Mouse (Mus musculus): Measurements from ENCODE around the gene Rgs4. TPM values are rescaled to one million over a fixed set of nuclear protein-coding genes. Genes with fewer than 3 reads are reported as not detected.

Rgs4 gene
- 50.6 and 54.3 TPM in 2 replicates for polyA plus RNA-seq (2015; fragmentation: Nextera tagmentation; extraction: Ambion mirVana)

DNA sequence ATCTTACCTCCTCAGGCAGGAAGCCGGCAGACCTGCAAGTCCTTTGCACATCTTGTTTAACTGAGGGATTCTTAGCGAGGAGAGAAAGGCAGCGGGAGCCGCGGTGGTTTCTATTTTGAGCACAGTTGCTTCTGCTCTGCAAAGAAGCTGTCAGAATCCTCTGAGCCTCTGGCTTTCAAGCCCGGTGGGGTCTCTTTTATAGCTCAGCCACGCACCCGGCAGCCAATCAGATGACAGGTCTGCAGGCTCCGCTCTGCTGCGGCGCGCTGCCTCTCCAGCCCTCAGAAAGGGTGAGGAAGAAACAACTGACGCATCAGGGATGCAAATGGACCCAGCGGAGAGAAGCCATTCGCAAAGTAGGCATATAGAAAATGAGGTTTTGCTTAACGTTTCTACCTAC is at the start of gene Rgs4:
Rgs4 (minus strand) TSS at position 170 of the 400 bp plus-strand sequence.
- Histone ChIP-seq H3K36me3 (no peaks in the 10 kb centered on the region), H3K4me3 (peak within 1 kb of the TSS; percentile 38), H3K9me3 (no peaks in the 10 kb centered on the region), H3K4me1 (peaks cover 11% of the 10 kb centered on the region), H3K4me2 (replicated peaks) (peak within 1 kb of the TSS; percentile 62), H3K9ac (replicated peaks) (peak within 1 kb of the TSS; percentile 51), H3K27ac (replicated peaks) (peak within 1 kb of the TSS; percentile 76), H3K27me3 (no peaks in the 10 kb centered on the region)
- peak; percentile 98 for ATAC-seq (replicated peaks)
- 2% methylated on average over 16 of the region's 16 CpGs for WGBS

DNA sequence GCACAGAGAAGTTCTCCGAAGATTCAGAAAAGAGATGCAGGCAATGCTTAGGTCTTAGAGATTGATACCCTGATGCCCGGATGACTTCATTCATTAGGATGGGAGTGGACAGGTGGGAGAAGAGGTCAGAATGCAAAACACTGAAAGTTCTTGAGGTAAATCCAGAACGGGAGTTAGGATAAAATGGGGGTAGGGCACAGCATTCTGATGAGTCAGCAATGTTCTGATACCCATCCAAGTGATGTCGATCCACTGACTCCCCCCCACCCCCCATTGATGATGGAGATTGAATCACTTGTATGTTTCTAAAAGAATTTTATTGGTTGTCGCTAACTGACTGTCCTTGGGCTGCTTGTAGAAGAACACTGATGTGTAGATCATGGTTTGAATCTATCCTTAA is 45.0 kb upstream of the Rgs4 start:
- WGBS = 95% methylated on average over 5 of the region's 5 CpGs
- ATAC-seq (replicated peaks) = no peak
- no peaks in the 10 kb centered on the region for H3K36me3 ChIP-seq
- no peaks in the 10 kb centered on the region for H3K27me3 ChIP-seq
- no peaks in the 10 kb centered on the region for H3K4me1 ChIP-seq
- H3K27ac ChIP-seq (replicated peaks) = no peak overlapping the region
- H3K9me3 ChIP-seq = no peaks in the 10 kb centered on the region
- no peak overlapping the region for H3K4me3 ChIP-seq
- H3K9ac ChIP-seq (replicated peaks) = no peak overlapping the region
- no peak overlapping the region for H3K4me2 ChIP-seq (replicated peaks)

DNA sequence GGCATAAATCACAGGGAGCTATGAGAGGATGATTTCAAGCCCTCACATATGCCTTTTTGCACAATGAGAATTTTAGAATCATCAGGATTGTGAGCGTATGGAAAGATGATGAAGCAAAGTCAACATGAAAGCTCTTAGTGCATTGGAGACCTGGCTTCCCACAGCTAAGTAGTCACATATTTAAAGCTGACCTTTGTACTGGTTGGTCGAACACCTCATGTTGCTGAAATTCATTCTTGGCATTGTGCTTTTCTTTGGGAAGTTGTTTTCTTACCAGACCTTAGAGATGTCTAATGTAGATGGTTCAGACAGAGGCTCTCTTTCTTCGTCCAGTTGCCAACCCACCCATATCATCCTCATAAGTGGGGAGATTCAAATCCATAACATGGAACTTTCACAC is 38.5 kb upstream of the Rgs4 start:
- no peaks in the 10 kb centered on the region for H3K9me3 ChIP-seq
- H3K36me3 ChIP-seq = no peaks in the 10 kb centered on the region
- H3K4me1 ChIP-seq = no peaks in the 10 kb centered on the region
- no peak overlapping the region for H3K9ac ChIP-seq (replicated peaks)
- WGBS = 91% methylated on average over 3 of the region's 3 CpGs
- no peak overlapping the region for H3K4me3 ChIP-seq
- no peaks in the 10 kb centered on the region for H3K27me3 ChIP-seq
- H3K4me2 ChIP-seq (replicated peaks) = no peak overlapping the region
- no peak overlapping the region for H3K27ac ChIP-seq (replicated peaks)
- ATAC-seq (replicated peaks) = no peak

DNA sequence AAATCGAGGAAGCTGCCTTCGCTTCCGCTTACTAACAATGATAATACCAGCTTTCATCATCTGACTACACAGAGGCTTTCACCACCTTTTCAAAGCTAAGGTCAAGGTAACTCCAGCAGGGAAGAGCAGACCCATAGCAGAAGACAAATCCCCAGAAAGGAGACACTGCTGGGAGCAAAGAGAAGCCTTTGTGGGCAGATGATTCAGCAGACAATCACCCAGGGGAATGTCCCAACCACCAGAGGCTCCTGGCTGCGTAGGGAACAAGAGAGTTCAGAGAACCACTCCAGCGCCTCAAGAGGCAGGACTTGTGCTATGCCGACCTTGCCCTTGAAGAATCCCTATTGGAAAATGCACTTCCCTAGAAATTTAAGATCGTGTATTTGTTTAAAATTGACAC is 29.1 kb upstream of the Rgs4 start:
- Histone ChIP-seq H3K4me2 (replicated peaks) (no peak overlapping the region), H3K27me3 (no peaks in the 10 kb centered on the region), H3K9ac (replicated peaks) (no peak overlapping the region), H3K27ac (replicated peaks) (no peak overlapping the region), H3K4me1 (no peaks in the 10 kb centered on the region), H3K9me3 (no peaks in the 10 kb centered on the region), H3K4me3 (no peak overlapping the region), H3K36me3 (no peaks in the 10 kb centered on the region)
- no peak for ATAC-seq (replicated peaks)
- WGBS = 80% methylated on average over 7 of the region's 7 CpGs

DNA sequence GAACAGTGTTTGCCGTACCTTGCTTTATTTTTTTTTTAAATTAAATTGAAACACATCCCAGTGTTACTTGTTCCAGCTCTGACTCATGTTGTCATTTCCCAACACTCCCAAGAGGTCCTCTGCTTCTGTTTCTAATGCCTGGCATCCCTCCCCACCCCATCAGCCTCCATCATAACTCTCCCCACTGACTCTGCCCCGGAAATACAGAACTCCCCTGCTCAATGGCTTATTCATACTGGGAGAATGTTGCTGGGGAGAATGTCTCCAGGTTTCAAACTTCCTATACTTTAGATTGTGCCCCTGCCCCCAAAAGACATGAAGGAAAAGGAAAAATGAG is 17.1 kb upstream of the Rgs4 start:
- Histone ChIP-seq H3K9ac (replicated peaks) (no peak overlapping the region), H3K36me3 (no peaks in the 10 kb centered on the region), H3K27ac (replicated peaks) (peak overlapping the region; percentile 59), H3K9me3 (no peaks in the 10 kb centered on the region), H3K4me2 (replicated peaks) (no peak overlapping the region), H3K4me1 (peaks cover 9% of the 10 kb centered on the region), H3K4me3 (no peak overlapping the region), H3K27me3 (no peaks in the 10 kb centered on the region)
- 52% methylated on average over 2 of the region's 2 CpGs for WGBS
- no peak; the same call in 1 of the 2 replicates for ATAC-seq (replicated peaks)

DNA sequence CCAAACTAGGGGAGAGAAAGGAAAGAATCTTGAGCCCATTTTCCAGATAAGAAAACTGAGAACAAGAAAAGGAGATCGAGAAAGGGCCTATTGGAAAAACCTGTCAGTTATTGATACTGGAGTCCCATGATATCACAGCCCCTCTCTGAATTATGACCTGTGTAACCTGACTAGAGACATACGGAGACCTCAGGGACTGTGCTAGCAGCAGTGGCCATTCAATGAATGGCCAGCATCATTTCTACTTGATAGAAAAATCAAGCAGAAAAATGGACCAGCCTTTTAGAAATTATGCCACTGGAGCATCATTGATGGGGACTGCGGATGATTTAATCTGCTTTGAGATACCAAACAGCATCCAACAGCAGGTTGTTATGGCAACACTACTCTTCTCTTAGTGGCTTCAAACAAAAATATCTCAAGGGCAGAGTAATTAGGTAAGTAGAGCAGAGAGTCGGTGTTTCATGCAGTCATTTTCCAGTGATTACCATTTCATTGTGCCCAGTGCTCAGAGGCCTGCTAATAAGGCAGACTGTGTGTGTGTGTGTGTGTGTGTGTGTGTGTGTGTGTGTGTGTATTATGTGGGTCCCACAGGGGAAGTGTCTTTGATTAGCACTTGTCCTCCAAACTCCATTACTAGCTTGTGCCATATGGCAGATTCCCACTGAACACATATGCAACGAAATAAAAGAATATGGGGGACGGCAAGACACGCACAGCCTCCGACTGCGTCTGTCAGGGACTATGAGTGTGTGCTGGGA is 16.6 kb upstream of the Rgs4 start:
- peak; percentile 80 for ATAC-seq (replicated peaks)
- Histone ChIP-seq H3K9ac (replicated peaks) (no peak overlapping the region), H3K36me3 (no peaks in the 10 kb centered on the region), H3K27ac (replicated peaks) (peak overlapping the region; percentile 59), H3K4me2 (replicated peaks) (no peak overlapping the region), H3K4me3 (no peak overlapping the region), H3K4me1 (peaks cover 9% of the 10 kb centered on the region), H3K27me3 (no peaks in the 10 kb centered on the region), H3K9me3 (no peaks in the 10 kb centered on the region)
- 54% methylated on average over 9 of the region's 9 CpGs for WGBS

DNA sequence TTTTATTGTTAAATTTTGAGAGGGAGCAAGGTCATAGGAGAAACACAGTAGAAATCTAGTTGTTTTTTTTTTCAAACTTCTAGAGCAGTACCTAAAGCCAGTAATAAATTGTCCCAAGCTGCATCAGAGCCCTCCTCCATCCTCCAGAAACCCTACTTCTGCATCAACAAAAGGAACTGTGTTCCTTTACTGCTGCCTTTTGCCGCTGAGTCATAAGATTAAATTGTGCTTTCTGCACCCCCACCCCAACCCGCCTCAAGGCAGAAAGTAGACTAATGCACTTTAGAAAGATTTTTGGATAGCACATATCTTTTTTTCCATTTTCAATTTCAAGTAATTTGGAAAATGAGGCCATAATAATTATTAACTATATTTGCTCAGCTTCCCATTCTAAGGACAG is 15.1 kb upstream of the Rgs4 start:
- H3K27ac ChIP-seq (replicated peaks) = no peak overlapping the region
- 88% methylated on average over 2 of the region's 2 CpGs for WGBS
- no peaks in the 10 kb centered on the region for H3K27me3 ChIP-seq
- H3K9ac ChIP-seq (replicated peaks) = no peak overlapping the region
- no peaks in the 10 kb centered on the region for H3K36me3 ChIP-seq
- H3K4me1 ChIP-seq = peaks cover 9% of the 10 kb centered on the region
- no peak for ATAC-seq (replicated peaks)
- H3K4me3 ChIP-seq = no peak overlapping the region
- H3K4me2 ChIP-seq (replicated peaks) = no peak overlapping the region
- no peaks in the 10 kb centered on the region for H3K9me3 ChIP-seq

DNA sequence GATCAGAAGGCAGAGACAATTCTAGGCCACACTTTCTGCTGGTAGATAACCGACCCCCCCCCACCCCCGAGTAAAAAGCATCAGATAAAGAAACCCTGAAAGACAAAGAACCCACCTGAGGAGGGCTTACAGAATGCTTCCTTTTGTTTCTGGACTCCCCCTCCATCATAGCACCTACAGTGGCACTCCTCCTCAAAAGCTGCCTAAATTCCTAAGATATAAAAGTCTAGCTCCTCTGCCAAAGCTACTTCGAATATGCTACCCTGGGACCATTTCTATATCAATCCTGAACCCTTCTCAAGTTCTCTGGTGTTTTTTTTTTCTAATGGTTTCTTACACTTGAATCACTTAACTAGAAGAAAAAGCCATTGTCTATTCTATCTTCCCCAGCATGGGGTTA is 9.1 kb upstream of the Rgs4 start:
- Histone ChIP-seq H3K9me3 (no peaks in the 10 kb centered on the region), H3K9ac (replicated peaks) (no peak overlapping the region), H3K27me3 (no peaks in the 10 kb centered on the region), H3K36me3 (no peaks in the 10 kb centered on the region), H3K27ac (replicated peaks) (no peak overlapping the region), H3K4me3 (no peak overlapping the region), H3K4me2 (replicated peaks) (no peak overlapping the region), H3K4me1 (no peaks in the 10 kb centered on the region)
- no peak for ATAC-seq (replicated peaks)
- 61% methylated on average over 1 of the region's 3 CpGs for WGBS

DNA sequence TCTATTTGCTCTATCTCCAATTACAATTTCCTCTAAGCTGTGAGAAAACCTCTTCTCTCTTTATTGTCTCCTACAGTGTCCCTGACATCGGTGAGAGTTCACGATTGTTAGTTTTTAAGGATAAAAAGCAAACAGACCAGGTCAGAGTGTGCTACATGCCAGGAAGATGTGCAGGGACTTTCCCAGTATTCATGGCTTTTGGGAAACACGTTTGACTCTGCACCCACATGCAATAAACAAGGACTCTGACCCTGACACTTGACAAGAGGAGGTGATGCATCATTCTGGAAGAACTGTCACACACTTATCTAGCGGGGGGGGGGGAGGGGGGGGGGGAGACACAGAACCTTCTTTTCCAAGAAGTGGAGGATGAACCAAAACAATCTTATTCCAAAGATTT is 5.0 kb upstream of the Rgs4 start:
- Histone ChIP-seq H3K9me3 (no peaks in the 10 kb centered on the region), H3K27ac (replicated peaks) (no peak overlapping the region), H3K9ac (replicated peaks) (no peak overlapping the region), H3K27me3 (no peaks in the 10 kb centered on the region), H3K4me3 (no peak overlapping the region), H3K36me3 (no peaks in the 10 kb centered on the region), H3K4me1 (peaks cover 4% of the 10 kb centered on the region), H3K4me2 (replicated peaks) (no peak overlapping the region)
- WGBS = 68% methylated on average over 3 of the region's 4 CpGs
- ATAC-seq (replicated peaks) = no peak

DNA sequence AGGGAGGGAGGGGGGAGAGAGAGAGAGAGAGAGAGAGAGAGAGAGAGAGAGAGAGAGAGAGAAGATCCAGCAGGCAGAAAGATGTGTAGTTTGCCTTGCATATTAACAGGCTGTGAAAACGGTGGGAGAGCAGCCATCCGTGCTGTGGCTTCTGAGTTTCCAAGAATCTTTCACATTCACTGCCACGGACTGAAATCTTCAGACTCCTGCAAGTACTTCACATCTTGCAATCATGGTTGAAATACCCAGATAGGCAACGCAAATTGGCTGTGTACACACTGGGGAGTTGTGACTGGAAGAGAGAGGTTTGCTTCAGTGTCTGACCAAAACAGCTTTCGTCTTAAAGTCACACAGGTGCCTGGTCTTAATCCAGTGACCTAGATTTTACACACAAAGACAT is 997 bp upstream of the Rgs4 start:
- H3K9me3 ChIP-seq = no peaks in the 10 kb centered on the region
- peaks cover 11% of the 10 kb centered on the region for H3K4me1 ChIP-seq
- no peak overlapping the region for H3K4me3 ChIP-seq
- no peaks in the 10 kb centered on the region for H3K36me3 ChIP-seq
- H3K27me3 ChIP-seq = no peaks in the 10 kb centered on the region
- WGBS = 33% methylated on average over 5 of the region's 5 CpGs
- H3K9ac ChIP-seq (replicated peaks) = no peak overlapping the region
- H3K4me2 ChIP-seq (replicated peaks) = peak overlapping the region; percentile 62; the same call in 1 of the 2 replicates
- ATAC-seq (replicated peaks) = no peak
- H3K27ac ChIP-seq (replicated peaks) = peak overlapping the region; percentile 53

DNA sequence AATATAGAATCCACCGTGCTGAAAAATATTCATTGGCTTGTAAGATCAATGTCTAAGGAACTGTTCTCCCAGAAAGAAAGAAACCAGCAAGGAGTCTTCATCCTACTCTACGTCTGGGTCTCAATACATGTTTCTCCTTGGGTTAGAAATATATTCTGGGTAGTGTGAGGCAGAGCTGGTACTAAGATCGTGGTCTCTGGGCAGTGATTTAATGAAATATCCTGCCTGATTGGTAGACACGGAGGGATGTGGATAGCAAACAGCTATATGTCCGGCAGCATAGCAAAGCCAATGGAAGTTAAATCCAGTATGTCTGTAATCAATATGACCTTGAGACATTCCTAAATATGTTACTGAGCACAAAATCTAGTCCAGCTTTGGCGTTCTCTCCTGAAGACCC is 460 bp upstream of the Rgs4 start:
- no peaks in the 10 kb centered on the region for H3K9me3 ChIP-seq
- peak overlapping the region; percentile 38 for H3K4me3 ChIP-seq
- H3K27me3 ChIP-seq = no peaks in the 10 kb centered on the region
- no peaks in the 10 kb centered on the region for H3K36me3 ChIP-seq
- WGBS = 34% methylated on average over 6 of the region's 6 CpGs
- peak overlapping the region; percentile 76 for H3K27ac ChIP-seq (replicated peaks)
- peak overlapping the region; percentile 51 for H3K9ac ChIP-seq (replicated peaks)
- peak; percentile 56 for ATAC-seq (replicated peaks)
- H3K4me2 ChIP-seq (replicated peaks) = peak overlapping the region; percentile 62
- peaks cover 11% of the 10 kb centered on the region for H3K4me1 ChIP-seq

DNA sequence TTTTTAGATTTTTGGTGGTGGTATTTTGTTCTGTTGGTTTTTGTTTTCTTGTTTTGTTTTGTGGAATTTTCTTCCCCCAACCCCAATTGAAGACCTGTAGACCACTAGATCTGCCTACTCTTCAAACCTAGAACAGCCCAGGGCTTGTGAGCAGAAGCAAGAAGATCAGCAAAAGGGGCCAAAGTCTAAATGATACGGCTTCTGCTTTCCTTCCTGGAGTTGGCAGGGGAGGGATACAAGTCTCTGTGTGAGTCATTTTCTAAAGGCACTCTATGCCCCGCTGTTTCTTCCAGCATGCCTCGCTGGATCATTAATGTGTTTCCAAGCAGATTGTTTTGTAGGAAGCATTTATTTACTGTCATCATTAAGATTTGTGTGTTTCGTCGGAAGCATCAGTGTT is 6.3 kb downstream of the Rgs4 start:
- no peak overlapping the region for H3K4me2 ChIP-seq (replicated peaks)
- no peaks in the 10 kb centered on the region for H3K27me3 ChIP-seq
- no peaks in the 10 kb centered on the region for H3K4me1 ChIP-seq
- WGBS = 77% methylated on average over 5 of the region's 5 CpGs
- no peak for ATAC-seq (replicated peaks)
- no peaks in the 10 kb centered on the region for H3K9me3 ChIP-seq
- H3K9ac ChIP-seq (replicated peaks) = no peak overlapping the region
- H3K4me3 ChIP-seq = no peak overlapping the region
- no peaks in the 10 kb centered on the region for H3K36me3 ChIP-seq
- no peak overlapping the region for H3K27ac ChIP-seq (replicated peaks)

DNA sequence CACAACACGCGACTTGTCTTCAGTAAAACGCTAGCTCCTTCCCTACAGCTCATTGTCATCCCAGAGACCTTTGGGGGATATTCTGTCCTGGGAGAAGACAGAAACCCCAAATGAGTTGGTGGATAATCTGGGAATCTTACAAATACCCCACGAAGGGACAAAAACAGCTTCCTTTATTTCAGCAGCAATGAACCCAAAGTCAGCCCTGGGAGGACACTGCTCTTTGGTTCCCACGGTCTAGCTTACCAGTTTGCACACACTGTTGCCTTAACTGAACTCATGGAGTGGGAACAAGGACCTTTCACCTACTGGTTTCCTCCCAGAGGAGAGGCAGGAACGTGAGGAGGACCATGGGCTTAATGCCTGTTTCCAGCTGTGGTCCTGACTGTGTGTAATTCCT is 10.2 kb downstream of the Rgs4 start:
- WGBS = 89% methylated on average over 6 of the region's 6 CpGs
- H3K27ac ChIP-seq (replicated peaks) = no peak overlapping the region
- no peaks in the 10 kb centered on the region for H3K9me3 ChIP-seq
- H3K4me2 ChIP-seq (replicated peaks) = no peak overlapping the region
- H3K27me3 ChIP-seq = no peaks in the 10 kb centered on the region
- H3K36me3 ChIP-seq = no peaks in the 10 kb centered on the region
- no peaks in the 10 kb centered on the region for H3K4me1 ChIP-seq
- ATAC-seq (replicated peaks) = no peak
- no peak overlapping the region for H3K9ac ChIP-seq (replicated peaks)
- no peak overlapping the region for H3K4me3 ChIP-seq
